Comparison of ENCODE assay signal across 8 mouse cellular contexts in the genomic region with DNA sequence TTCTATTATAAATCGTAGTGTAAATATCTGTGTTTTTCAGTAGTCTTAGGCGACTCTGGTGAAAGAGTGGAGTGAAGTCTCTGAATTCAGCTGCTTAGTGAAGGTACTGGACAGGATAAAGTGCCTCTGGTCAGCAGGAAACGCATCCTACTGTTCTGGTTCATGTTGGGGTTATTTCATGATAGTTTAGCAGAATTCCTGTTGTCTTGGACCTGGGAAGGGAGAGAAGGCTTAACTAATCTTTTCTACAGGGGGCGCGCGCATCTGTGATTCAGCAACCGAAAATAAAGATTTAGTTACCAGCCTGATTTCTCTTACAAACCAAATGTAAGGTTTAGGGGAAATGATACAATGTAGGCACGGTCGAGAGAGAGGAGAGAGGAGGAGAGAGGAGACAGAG. TPM values are rescaled to one million over a fixed set of nuclear protein-coding genes. Genes with fewer than 3 reads are reported as not detected.
DNase-seq lines count a peak whose midpoint lies in the region; ATAC-seq and TF ChIP-seq lines count a peak whose summit lies in the region.

No protein-coding gene starts in this region.

- no peak for ATAC-seq in G1E (ENCODE audit: extremely low read depth, insufficient number of reproducible peaks, low FRiP score, poor library complexity, severe bottlenecking)
- ATAC-seq in embryonic facial prominence, embryonic 14.5 days (ENCODE audit: low read depth) = no peak
- no peak for ATAC-seq in midbrain, embryonic 13.5 days
- no peak for ATAC-seq in monocyte, adult 5-6 weeks (replicated peaks; ENCODE audit: insufficient number of reproducible peaks, low FRiP score, low TSS enrichment, poor library complexity, severe bottlenecking)

- peak overlapping the region; percentile 75 for H3K4me2 ChIP-seq in embryonic facial prominence, embryonic 14.5 days (ENCODE audit: low read depth, low read length)
- peak overlapping the region; percentile 62 for H3K4me2 ChIP-seq in midbrain, embryonic 13.5 days (replicated peaks)

- H3K4me1 ChIP-seq in G1E (ENCODE audit: insufficient read depth, low read depth, low read length) = peaks cover 65% of the 10 kb centered on the region
- peaks cover 8% of the 10 kb centered on the region; the same call in 1 of the 2 replicates for H3K4me1 ChIP-seq in embryonic facial prominence, embryonic 14.5 days (ENCODE audit: control insufficient read depth, insufficient read depth, low read length)
- H3K4me1 ChIP-seq in hindbrain, embryonic 10.5 days (replicated peaks) = peaks cover 38% of the 10 kb centered on the region
- peaks cover 29% of the 10 kb centered on the region for H3K4me1 ChIP-seq in limb, embryonic 10.5 days
- H3K4me1 ChIP-seq in midbrain, embryonic 13.5 days (replicated peaks) = peaks cover 27% of the 10 kb centered on the region

- peak overlapping the region; percentile 91 for H3K4me3 ChIP-seq in G1E (ENCODE audit: low read depth, low read length)
- H3K4me3 ChIP-seq in embryonic facial prominence, embryonic 14.5 days (ENCODE audit: low read depth, low read length) = peak overlapping the region; percentile 98
- peak overlapping the region; percentile 99 for H3K4me3 ChIP-seq in hindbrain, embryonic 10.5 days
- H3K4me3 ChIP-seq in limb, embryonic 10.5 days = peak overlapping the region; percentile 100
- peak overlapping the region; percentile 98 for H3K4me3 ChIP-seq in midbrain, embryonic 13.5 days (replicated peaks)

- intact Hi-C loops in gastrocnemius, postnatal 14 days (cut with DNase I; ENCODE audit: low total_unique reads) = no loop called here

- DNase-seq in gastrocnemius, adult 18-20 months (ENCODE audit: low spot score) = peak; percentile 57
- DNase-seq in gastrocnemius, postnatal 14 days = no peak
- DNase-seq in G1E (ENCODE audit: low spot score) = no peak
- DNase-seq in embryonic facial prominence, embryonic 14.5 days (ENCODE audit: low spot score) = peak; percentile 74
- DNase-seq in hindbrain, embryonic 10.5 days (ENCODE audit: low spot score) = no peak
- no peak for DNase-seq in limb, embryonic 10.5 days (ENCODE audit: low spot score)

- H3K36me3 ChIP-seq in G1E (replicated peaks) = peaks cover 29% of the 10 kb centered on the region
- peaks cover 20% of the 10 kb centered on the region for H3K36me3 ChIP-seq in embryonic facial prominence, embryonic 14.5 days (ENCODE audit: control insufficient read depth, insufficient read depth, low read length)
- peaks cover 21% of the 10 kb centered on the region for H3K36me3 ChIP-seq in hindbrain, embryonic 10.5 days
- peaks cover 28% of the 10 kb centered on the region for H3K36me3 ChIP-seq in limb, embryonic 10.5 days
- H3K36me3 ChIP-seq in midbrain, embryonic 13.5 days = peaks cover 14% of the 10 kb centered on the region

- no peaks in the 10 kb centered on the region for H3K27me3 ChIP-seq in G1E (ENCODE audit: insufficient read depth, low read length)
- no peaks in the 10 kb centered on the region for H3K27me3 ChIP-seq in embryonic facial prominence, embryonic 14.5 days (replicated peaks; ENCODE audit: control insufficient read depth, insufficient read depth, low read length)
- H3K27me3 ChIP-seq in hindbrain, embryonic 10.5 days (ENCODE audit: insufficient read depth, poor library complexity, severe bottlenecking) = peaks cover 3% of the 10 kb centered on the region
- 0 out of 2 replicates have a peak, but pooled peaks cover 9% of the 10 kb centered on the region for H3K27me3 ChIP-seq in limb, embryonic 10.5 days (ENCODE audit: low read depth, poor library complexity, severe bottlenecking)
- peaks cover 7% of the 10 kb centered on the region for H3K27me3 ChIP-seq in midbrain, embryonic 13.5 days

- 12% methylated on average over 9 of the region's 9 CpGs for WGBS in embryonic facial prominence, embryonic 14.5 days
- WGBS in hindbrain, embryonic 10.5 days = 15% methylated on average over 9 of the region's 9 CpGs
- WGBS in limb, embryonic 10.5 days = 17% methylated on average over 9 of the region's 9 CpGs
- WGBS in midbrain, embryonic 13.5 days = 18% methylated on average over 9 of the region's 9 CpGs

- no peaks in the 10 kb centered on the region for H3K9me3 ChIP-seq in G1E (replicated peaks)
- no peaks in the 10 kb centered on the region for H3K9me3 ChIP-seq in embryonic facial prominence, embryonic 14.5 days (ENCODE audit: control insufficient read depth, low read length)
- no peaks in the 10 kb centered on the region for H3K9me3 ChIP-seq in hindbrain, embryonic 10.5 days
- no peaks in the 10 kb centered on the region for H3K9me3 ChIP-seq in limb, embryonic 10.5 days (replicated peaks)
- H3K9me3 ChIP-seq in midbrain, embryonic 13.5 days = no peaks in the 10 kb centered on the region

- H3K27ac ChIP-seq in embryonic facial prominence, embryonic 14.5 days (replicated peaks; ENCODE audit: low read depth, low read length) = peak overlapping the region; percentile 98
- peak overlapping the region; percentile 97 for H3K27ac ChIP-seq in hindbrain, embryonic 10.5 days
- peak overlapping the region; percentile 95 for H3K27ac ChIP-seq in limb, embryonic 10.5 days
- H3K27ac ChIP-seq in midbrain, embryonic 13.5 days = peak overlapping the region; percentile 52; the same call in 1 of the 2 replicates

- no peak for TF ChIP-seq CTCF in G1E (IDR thresholded peaks at IDR 0.05; ENCODE audit: low read depth, low read length)

- H3K9ac ChIP-seq in embryonic facial prominence, embryonic 14.5 days (ENCODE audit: low read depth, low read length) = peak overlapping the region; percentile 66
- H3K9ac ChIP-seq in midbrain, embryonic 13.5 days (replicated peaks) = no peak overlapping the region

RNA-seq across cellular contexts. Expression of a gene that starts 0.9 kb away (rescaled TPM):
- 100 to 1,000 TPM; 334 to 355 TPM for total RNA-seq in gastrocnemius, adult 18-20 months (2021)
- total RNA-seq in gastrocnemius, postnatal 14 days (2021) = 100 to 1,000 TPM; 363 to 364 TPM
- 123 and 125 TPM in 2 replicates for total RNA-seq in G1E (2014; fragmentation: Nextera tagmentation)
- 282 and 373 TPM in 2 replicates for total RNA-seq in G1E (2017)
- 206 and 279 TPM in 2 replicates for polyA plus RNA-seq in G1E (2012)
- polyA plus RNA-seq in embryonic facial prominence, embryonic 14.5 days (2014; fragmentation: Nextera tagmentation; extraction: Ambion mirVana) = 639 and 673 TPM in 2 replicates
- 502 and 520 TPM in 2 replicates for polyA plus RNA-seq in hindbrain, embryonic 10.5 days (2016; fragmentation: Nextera tagmentation; extraction: Ambion mirVana)
- polyA plus RNA-seq in limb, embryonic 10.5 days (2016; fragmentation: Nextera tagmentation; extraction: Ambion mirVana) = 472 and 490 TPM in 2 replicates
- 388 and 391 TPM in 2 replicates for polyA plus RNA-seq in midbrain, embryonic 13.5 days (2015; fragmentation: Nextera tagmentation; extraction: Ambion mirVana)
- total RNA-seq in monocyte, adult 5-6 weeks (2017) = 152 to 251 TPM (median 235 TPM) in 3 replicates

RNA-seq across cellular contexts. Expression of a gene that starts 4.1 kb away (rescaled TPM):
- not detected for total RNA-seq in gastrocnemius, adult 18-20 months (2021)
- total RNA-seq in gastrocnemius, postnatal 14 days (2021) = not detected
- total RNA-seq in G1E (2014; fragmentation: Nextera tagmentation) (not detected in 2 replicates), G1E (2017) (0.29 TPM in 1 of 2 replicates, not detected in the other)
- polyA plus RNA-seq in G1E (2012) = 0.02 TPM in 1 of 2 replicates, not detected in the other
- 19.6 and 19.7 TPM in 2 replicates for polyA plus RNA-seq in embryonic facial prominence, embryonic 14.5 days (2014; fragmentation: Nextera tagmentation; extraction: Ambion mirVana)
- polyA plus RNA-seq in hindbrain, embryonic 10.5 days (2016; fragmentation: Nextera tagmentation; extraction: Ambion mirVana) = 3.3 and 6.5 TPM in 2 replicates
- polyA plus RNA-seq in limb, embryonic 10.5 days (2016; fragmentation: Nextera tagmentation; extraction: Ambion mirVana) = 6.4 and 8.1 TPM in 2 replicates
- polyA plus RNA-seq in midbrain, embryonic 13.5 days (2015; fragmentation: Nextera tagmentation; extraction: Ambion mirVana) = 2.2 and 2.4 TPM in 2 replicates
- total RNA-seq in monocyte, adult 5-6 weeks (2017) = 1.8 to 4.3 TPM (median 3.0 TPM) in 3 replicates

RNA-seq across cellular contexts. Expression of a gene that starts 5.0 kb away (rescaled TPM):
- total RNA-seq in gastrocnemius, adult 18-20 months (2021) = 10 to 100 TPM; 10.9 to 15.1 TPM
- total RNA-seq in gastrocnemius, postnatal 14 days (2021) = 10 to 100 TPM; 15.2 to 22.0 TPM
- total RNA-seq in G1E (2014; fragmentation: Nextera tagmentation) (20.7 and 21.5 TPM in 2 replicates), G1E (2017) (73.2 and 82.9 TPM in 2 replicates)
- 112 and 124 TPM in 2 replicates for polyA plus RNA-seq in G1E (2012)
- 92.5 and 92.9 TPM in 2 replicates for polyA plus RNA-seq in embryonic facial prominence, embryonic 14.5 days (2014; fragmentation: Nextera tagmentation; extraction: Ambion mirVana)
- 110 and 135 TPM in 2 replicates for polyA plus RNA-seq in hindbrain, embryonic 10.5 days (2016; fragmentation: Nextera tagmentation; extraction: Ambion mirVana)
- 172 and 201 TPM in 2 replicates for polyA plus RNA-seq in limb, embryonic 10.5 days (2016; fragmentation: Nextera tagmentation; extraction: Ambion mirVana)
- 117 and 118 TPM in 2 replicates for polyA plus RNA-seq in midbrain, embryonic 13.5 days (2015; fragmentation: Nextera tagmentation; extraction: Ambion mirVana)
- total RNA-seq in monocyte, adult 5-6 weeks (2017) = 102 to 176 TPM (median 115 TPM) in 3 replicates

RNA-seq across cellular contexts. Expression of a gene that starts 8.4 kb away (rescaled TPM):
- not detected for total RNA-seq in gastrocnemius, adult 18-20 months (2021)
- not detected for total RNA-seq in gastrocnemius, postnatal 14 days (2021)
- total RNA-seq in G1E (2014; fragmentation: Nextera tagmentation) (not detected in 2 replicates), G1E (2017) (0.58 and 1.3 TPM in 2 replicates)
- not detected in 2 replicates for polyA plus RNA-seq in G1E (2012)
- polyA plus RNA-seq in embryonic facial prominence, embryonic 14.5 days (2014; fragmentation: Nextera tagmentation; extraction: Ambion mirVana) = 0.24 and 0.32 TPM in 2 replicates
- polyA plus RNA-seq in hindbrain, embryonic 10.5 days (2016; fragmentation: Nextera tagmentation; extraction: Ambion mirVana) = 0.15 and 0.42 TPM in 2 replicates
- polyA plus RNA-seq in limb, embryonic 10.5 days (2016; fragmentation: Nextera tagmentation; extraction: Ambion mirVana) = 0.10 TPM in 1 of 2 replicates, not detected in the other
- polyA plus RNA-seq in midbrain, embryonic 13.5 days (2015; fragmentation: Nextera tagmentation; extraction: Ambion mirVana) = 1.3 and 1.5 TPM in 2 replicates
- 6.2 to 6.5 TPM (median 6.3 TPM) in 3 replicates for total RNA-seq in monocyte, adult 5-6 weeks (2017)

RNA-seq across cellular contexts. Expression of a gene that starts 25.7 kb away (rescaled TPM):
- total RNA-seq in gastrocnemius, adult 18-20 months (2021) = 10 to 100 TPM; 23.5 to 24.5 TPM
- 10 to 100 TPM; 21.5 to 23.0 TPM for total RNA-seq in gastrocnemius, postnatal 14 days (2021)
- total RNA-seq in G1E (2014; fragmentation: Nextera tagmentation) (36.4 and 42.6 TPM in 2 replicates), G1E (2017) (21.7 and 29.2 TPM in 2 replicates)
- 2.5 and 5.3 TPM in 2 replicates for polyA plus RNA-seq in G1E (2012)
- 52.4 and 56.7 TPM in 2 replicates for polyA plus RNA-seq in embryonic facial prominence, embryonic 14.5 days (2014; fragmentation: Nextera tagmentation; extraction: Ambion mirVana)
- 48.8 and 56.1 TPM in 2 replicates for polyA plus RNA-seq in hindbrain, embryonic 10.5 days (2016; fragmentation: Nextera tagmentation; extraction: Ambion mirVana)
- 44.5 and 54.5 TPM in 2 replicates for polyA plus RNA-seq in limb, embryonic 10.5 days (2016; fragmentation: Nextera tagmentation; extraction: Ambion mirVana)
- polyA plus RNA-seq in midbrain, embryonic 13.5 days (2015; fragmentation: Nextera tagmentation; extraction: Ambion mirVana) = 78.6 and 82.4 TPM in 2 replicates
- total RNA-seq in monocyte, adult 5-6 weeks (2017) = 89.4 to 102 TPM (median 99.0 TPM) in 3 replicates

Comparison
In these comparisons a context has a peak if more than half of its experiments do, and no peak if none do; other contexts are left out.
1. DNase-seq: peak in gastrocnemius, adult 18-20 months (single experiment) and embryonic facial prominence, embryonic 14.5 days (single experiment); none in gastrocnemius, postnatal 14 days (single experiment), G1E (single experiment), hindbrain, embryonic 10.5 days (single experiment) and limb, embryonic 10.5 days (single experiment).
2. Peak in every context shown above with its lines, with median percentiles within 50 percentile points of each other: H3K4me3 ChIP-seq and H3K27ac ChIP-seq.